Mouse (Mus musculus) neural tube, embryonic 14.5 days (tissue): ENCODE measurements at regions not wholly inside any gene's neighbourhood (a gene's known extent, or its start where the extent isn't known, plus 50 kb on each side); places are given as distances from the start of the nearest gene placed in this dataset.
A peak's percentile ranks its signal among the peaks of the same experiment; 100 is the strongest.

Experiments used
- ATAC-seq: fragments of 200-750 bp; cut with Nextera tagmentation; 2 replicates; pipeline ENCODE4 v1.8.0; 2017; ENCODE audit warnings: low read depth, mild to moderate bottlenecking, moderate TSS enrichment, moderate library complexity
- H3K27ac ChIP-seq: fragments of 300-500 bp; sonication (generic); 2 replicates; pipeline ENCODE4 v1.5.1; 2014; ENCODE audit warnings: low read depth, mild to moderate bottlenecking, control low read depth, low read length, moderate library complexity, mixed read lengths
- H3K27me3 ChIP-seq: fragments of 300-500 bp; sonication (generic); 2 replicates; pipeline ENCODE4 v1.6.1; 2014; ENCODE audit warnings: low read length; ENCODE audit not compliant: control insufficient read depth, insufficient read depth
- H3K36me3 ChIP-seq: fragments of 300-500 bp; sonication (generic); 2 replicates; pipeline ENCODE4 v1.6.1; 2014; ENCODE audit warnings: low read length, mixed read lengths; ENCODE audit not compliant: control insufficient read depth, insufficient read depth
- H3K4me1 ChIP-seq: fragments of 300-500 bp; sonication (generic); 2 replicates; pipeline ENCODE4 v1.6.1; 2014; ENCODE audit warnings: low read length; ENCODE audit not compliant: control insufficient read depth, insufficient read depth
- H3K4me2 ChIP-seq: fragments of 300-500 bp; sonication (generic); 2 replicates; pipeline ENCODE4 v1.6.1; 2014; ENCODE audit warnings: mild to moderate bottlenecking, low read depth, low read length, control low read depth
- H3K4me3 ChIP-seq: fragments of 300-500 bp; sonication (generic); 2 replicates; pipeline ENCODE4 v1.5.1; 2014; ENCODE audit warnings: low read depth, low read length, control low read depth, mixed read lengths
- H3K9ac ChIP-seq: fragments of 300-500 bp; sonication (generic); replicated peaks from 2 replicates; pipeline ENCODE4 v1.6.1; 2014; ENCODE audit warnings: low read depth, mild to moderate bottlenecking, control low read depth, low read length, mixed read lengths
- H3K9me3 ChIP-seq: fragments of 300-500 bp; sonication (generic); 2 replicates; pipeline ENCODE4 v1.6.1; 2016; ENCODE audit warnings: low read length; ENCODE audit not compliant: control insufficient read depth
- WGBS: fragments of 180-500 bp; shearing (Covaris S2); extraction: QIAGEN DNeasy Blood & Tissue Kit; methylation state at CpG from one replicate; pipeline ENCODE4 v1.1.7; 2014; 5-methylcytosine and 5-hydroxymethylcytosine counted together

DNA sequence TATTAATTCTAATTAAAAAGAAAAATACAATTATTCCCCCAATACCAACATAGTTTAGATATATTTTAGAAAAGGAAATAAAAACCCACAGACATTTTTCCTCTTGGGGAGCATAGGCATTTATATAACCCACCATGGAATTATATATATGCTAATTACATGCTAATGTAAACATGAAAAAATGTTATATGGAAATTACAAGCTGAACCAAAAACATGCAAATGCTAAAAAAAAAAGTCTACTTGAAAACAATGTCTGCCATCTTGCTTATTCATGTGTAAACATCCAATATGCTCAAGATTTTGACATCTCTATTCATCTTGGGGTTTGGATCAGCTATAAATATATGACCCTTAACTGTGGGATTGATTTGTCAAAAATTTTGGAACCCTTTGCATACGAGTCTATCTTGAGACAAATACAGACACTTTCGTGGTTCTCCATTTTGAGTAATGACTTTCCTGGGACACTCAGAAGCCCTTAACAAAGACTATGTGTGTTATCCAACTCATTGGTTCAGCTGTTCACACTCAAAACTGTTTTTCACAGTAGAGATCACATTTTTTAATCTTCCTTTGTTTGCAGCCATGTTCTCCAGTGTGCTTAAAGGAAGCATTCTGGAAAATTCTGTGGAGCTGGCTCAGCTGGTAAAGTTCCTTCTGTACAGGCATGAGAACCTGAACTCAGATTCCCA is 208.0 kb downstream of the Gm11361 start:
- Histone ChIP-seq H3K27me3 (no peaks in the 10 kb centered on the region), H3K9ac (no peak overlapping the region), H3K27ac (peak overlapping the region; percentile 40), H3K4me2 (no peak overlapping the region), H3K4me3 (no peak overlapping the region), H3K4me1 (no peaks in the 10 kb centered on the region), H3K36me3 (no peaks in the 10 kb centered on the region), H3K9me3 (no peaks in the 10 kb centered on the region)
- no peak for ATAC-seq
- WGBS, result 51% methylated on average over 2 of the region's 2 CpGs

DNA sequence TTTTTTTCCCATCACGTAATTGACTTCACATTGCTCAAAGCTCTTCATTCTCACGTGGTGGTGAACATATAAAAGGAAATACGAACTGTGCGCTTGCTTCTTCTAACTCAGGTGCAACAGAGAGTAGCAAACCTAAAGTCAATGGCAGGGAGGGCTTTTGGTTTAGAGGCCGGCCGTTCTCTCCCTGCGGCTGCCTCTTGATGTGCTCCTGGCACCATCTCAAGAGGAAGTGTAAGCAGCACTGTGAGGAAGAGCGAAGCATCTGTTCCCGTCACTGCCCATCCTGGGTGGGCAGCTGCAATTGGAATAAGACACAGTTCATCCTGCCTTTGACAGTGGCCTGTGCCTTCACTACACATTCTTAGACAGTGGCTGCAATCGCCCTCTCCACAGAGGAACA is 204.0 kb downstream of the Gm11361 start:
- Histone ChIP-seq H3K27me3 (no peaks in the 10 kb centered on the region), H3K4me2 (no peak overlapping the region), H3K9ac (no peak overlapping the region), H3K9me3 (no peaks in the 10 kb centered on the region), H3K4me3 (no peak overlapping the region), H3K36me3 (no peaks in the 10 kb centered on the region), H3K4me1 (no peaks in the 10 kb centered on the region), H3K27ac (no peak overlapping the region)
- no peak for ATAC-seq
- WGBS, result 85% methylated on average over 10 of the region's 10 CpGs

DNA sequence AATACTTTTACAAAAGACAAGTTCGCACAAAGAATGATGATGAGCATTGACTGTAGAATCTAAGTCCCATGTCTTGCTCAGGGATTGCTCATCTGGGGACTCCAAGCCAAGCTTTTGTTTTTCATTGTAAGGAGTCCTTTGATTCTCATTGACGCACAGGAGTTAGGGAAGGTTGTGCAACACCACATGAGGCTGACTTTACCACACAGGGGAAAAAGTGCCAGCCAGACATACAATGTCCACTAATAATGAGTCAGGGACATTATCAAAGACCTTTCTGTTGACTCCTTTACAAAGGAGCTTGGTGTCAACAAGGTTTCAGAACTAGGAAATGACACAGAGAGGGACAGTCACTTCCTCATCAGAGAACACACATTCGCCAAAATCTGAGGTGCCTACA is 200.1 kb downstream of the Gm11361 start:
- WGBS, result 90% methylated on average over 3 of the region's 3 CpGs
- H3K27ac ChIP-seq, result no peak overlapping the region
- no peak for ATAC-seq
- no peaks in the 10 kb centered on the region for H3K27me3 ChIP-seq
- no peaks in the 10 kb centered on the region for H3K9me3 ChIP-seq
- H3K4me2 ChIP-seq, result no peak overlapping the region
- H3K4me3 ChIP-seq, result no peak overlapping the region
- H3K4me1 ChIP-seq, result peaks cover 8% of the 10 kb centered on the region
- H3K36me3 ChIP-seq, result no peaks in the 10 kb centered on the region
- H3K9ac ChIP-seq, result no peak overlapping the region

DNA sequence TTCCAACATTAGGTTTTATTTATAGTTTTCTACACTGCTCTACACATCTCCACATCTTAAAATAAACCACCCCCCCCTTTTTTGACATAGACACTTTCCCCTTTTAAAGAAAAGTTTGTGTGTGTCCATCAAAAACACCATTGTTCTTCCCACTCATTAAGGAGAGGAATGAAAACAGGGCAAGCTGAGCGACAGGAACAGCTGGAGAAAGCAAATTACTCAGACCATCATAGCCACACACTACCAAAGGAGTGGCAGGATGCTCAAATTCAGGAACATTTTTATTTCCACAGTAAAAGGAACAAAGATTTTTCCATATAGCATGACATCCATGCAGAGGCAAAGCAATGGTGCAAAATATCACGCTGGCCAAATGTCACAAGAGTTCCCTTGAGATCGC is 198.6 kb downstream of the Gm11361 start:
- H3K4me2 ChIP-seq, result no peak overlapping the region
- no peaks in the 10 kb centered on the region for H3K27me3 ChIP-seq
- no peak overlapping the region for H3K9ac ChIP-seq
- H3K9me3 ChIP-seq, result no peaks in the 10 kb centered on the region
- no peak for ATAC-seq
- no peak overlapping the region for H3K27ac ChIP-seq
- 90% methylated on average over 3 of the region's 3 CpGs for WGBS
- H3K4me1 ChIP-seq, result peaks cover 12% of the 10 kb centered on the region
- H3K4me3 ChIP-seq, result no peak overlapping the region
- no peaks in the 10 kb centered on the region for H3K36me3 ChIP-seq

DNA sequence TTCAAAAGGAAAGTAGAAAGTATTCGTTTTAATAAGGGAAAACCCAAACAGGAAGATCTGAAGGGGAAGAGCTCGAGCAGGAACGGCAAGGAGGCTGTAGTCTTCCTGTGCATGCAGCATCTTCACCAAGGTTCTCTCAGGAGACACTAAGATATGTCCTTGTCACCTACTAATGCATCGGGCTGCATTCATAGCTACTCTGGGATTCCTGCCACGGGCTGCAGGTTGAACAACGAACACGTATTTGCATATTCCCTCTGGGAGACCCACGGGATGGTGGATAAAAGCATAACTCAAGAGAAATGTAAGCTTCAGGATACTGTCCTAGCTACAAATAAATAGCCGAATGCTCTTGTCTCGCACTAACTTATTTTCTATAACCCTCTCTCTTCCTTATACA is 197.7 kb downstream of the Gm11361 start:
- H3K4me2 ChIP-seq, result no peak overlapping the region
- ATAC-seq, result no peak
- no peaks in the 10 kb centered on the region for H3K9me3 ChIP-seq
- H3K4me1 ChIP-seq, result peaks cover 14% of the 10 kb centered on the region
- no peak overlapping the region for H3K9ac ChIP-seq
- no peak overlapping the region for H3K4me3 ChIP-seq
- no peak overlapping the region for H3K27ac ChIP-seq
- no peaks in the 10 kb centered on the region for H3K36me3 ChIP-seq
- no peaks in the 10 kb centered on the region for H3K27me3 ChIP-seq
- WGBS, result 57% methylated on average over 10 of the region's 10 CpGs

DNA sequence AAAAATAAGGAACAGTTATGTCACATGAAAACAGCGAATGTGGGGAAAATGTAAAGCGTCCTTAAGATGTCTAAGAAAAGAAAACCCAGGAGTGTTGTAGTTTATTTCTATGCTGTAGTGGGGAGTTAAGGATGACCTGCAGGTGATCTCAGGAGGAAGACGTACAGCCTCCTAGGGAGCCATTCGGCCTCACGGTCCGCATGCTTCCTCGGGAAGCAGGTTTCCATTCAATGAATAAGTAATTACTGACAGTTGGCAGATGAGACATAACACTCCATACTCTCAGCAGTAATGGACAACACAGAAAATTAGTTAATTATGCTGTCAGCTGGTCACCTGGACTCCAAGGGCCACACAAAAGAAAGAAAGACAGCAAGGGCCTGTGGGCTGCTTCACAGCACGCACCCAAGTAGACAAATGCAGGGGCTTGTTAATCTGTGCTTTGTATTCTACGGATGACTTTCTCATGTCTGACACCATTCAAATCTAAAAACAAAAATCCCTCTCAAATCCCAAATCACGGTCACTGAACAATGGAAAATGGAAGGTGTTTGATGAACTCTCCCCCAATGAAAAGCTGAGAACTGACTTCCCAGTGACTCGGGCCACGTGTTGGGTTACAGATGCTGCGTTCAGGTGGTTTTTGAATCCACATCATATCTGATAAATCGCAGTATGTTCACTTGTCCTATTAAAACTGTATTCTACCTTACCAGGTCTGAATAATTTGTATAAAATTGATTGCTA is 193.5 kb downstream of the Gm11361 start:
- peak; percentile 60 for ATAC-seq
- Histone ChIP-seq H3K4me2 (no peak overlapping the region), H3K4me1 (peaks cover 14% of the 10 kb centered on the region), H3K9ac (no peak overlapping the region), H3K27me3 (no peaks in the 10 kb centered on the region), H3K27ac (peak overlapping the region; percentile 44; the same call in 1 of the 2 replicates), H3K36me3 (no peaks in the 10 kb centered on the region), H3K4me3 (no peak overlapping the region), H3K9me3 (no peaks in the 10 kb centered on the region)
- WGBS, result 44% methylated on average over 14 of the region's 14 CpGs

DNA sequence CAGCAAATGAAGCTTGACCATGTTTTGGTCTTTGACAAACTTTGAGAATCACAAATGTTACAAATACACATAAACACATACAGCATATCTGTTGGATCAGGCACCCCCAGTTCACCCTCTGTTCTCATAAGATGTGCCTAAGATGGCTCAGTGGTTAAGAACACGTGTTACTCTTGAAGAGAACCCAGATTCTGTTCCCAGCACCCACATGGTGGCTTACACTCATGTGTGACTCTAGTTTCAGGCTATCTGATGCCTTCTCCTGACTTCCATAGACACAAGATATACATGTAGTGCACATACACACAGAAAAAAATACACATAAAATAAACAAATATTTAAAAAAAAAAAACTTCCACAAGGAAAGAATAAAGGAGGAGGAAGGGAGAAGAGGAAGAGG is 191.7 kb downstream of the Gm11361 start:
- no peak overlapping the region for H3K27ac ChIP-seq
- H3K36me3 ChIP-seq, result no peaks in the 10 kb centered on the region
- H3K4me2 ChIP-seq, result no peak overlapping the region
- no peak for ATAC-seq
- H3K4me1 ChIP-seq, result peaks cover 6% of the 10 kb centered on the region; the same call in 1 of the 2 replicates
- H3K4me3 ChIP-seq, result no peak overlapping the region
- WGBS, result 89% methylated on average over 1 of the region's 1 CpGs
- H3K9me3 ChIP-seq, result no peaks in the 10 kb centered on the region
- H3K27me3 ChIP-seq, result no peaks in the 10 kb centered on the region
- no peak overlapping the region for H3K9ac ChIP-seq

DNA sequence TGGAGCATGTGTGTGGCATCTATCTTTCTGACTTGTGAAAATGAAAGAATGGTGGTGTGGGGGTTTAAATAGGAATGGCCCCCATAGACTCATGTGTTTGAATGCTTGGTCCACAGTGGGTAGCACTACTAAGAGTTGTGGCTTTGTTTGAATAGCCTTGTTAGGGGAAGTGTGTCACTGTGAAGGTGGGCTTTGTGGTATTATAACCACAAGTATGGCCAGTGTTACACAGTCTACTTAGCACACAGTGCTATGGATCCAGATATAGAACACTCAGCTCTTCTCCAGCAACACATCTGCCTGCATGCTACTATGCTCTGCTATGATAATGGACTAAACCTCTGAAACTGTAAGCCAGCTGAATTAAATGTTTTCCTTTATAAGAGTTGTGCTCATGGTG is 184.9 kb downstream of the Gm11361 start:
- Histone ChIP-seq H3K27ac (no peak overlapping the region), H3K4me3 (no peak overlapping the region), H3K9ac (no peak overlapping the region), H3K36me3 (no peaks in the 10 kb centered on the region), H3K9me3 (no peaks in the 10 kb centered on the region), H3K4me2 (no peak overlapping the region), H3K4me1 (no peaks in the 10 kb centered on the region), H3K27me3 (no peaks in the 10 kb centered on the region)
- no peak for ATAC-seq

DNA sequence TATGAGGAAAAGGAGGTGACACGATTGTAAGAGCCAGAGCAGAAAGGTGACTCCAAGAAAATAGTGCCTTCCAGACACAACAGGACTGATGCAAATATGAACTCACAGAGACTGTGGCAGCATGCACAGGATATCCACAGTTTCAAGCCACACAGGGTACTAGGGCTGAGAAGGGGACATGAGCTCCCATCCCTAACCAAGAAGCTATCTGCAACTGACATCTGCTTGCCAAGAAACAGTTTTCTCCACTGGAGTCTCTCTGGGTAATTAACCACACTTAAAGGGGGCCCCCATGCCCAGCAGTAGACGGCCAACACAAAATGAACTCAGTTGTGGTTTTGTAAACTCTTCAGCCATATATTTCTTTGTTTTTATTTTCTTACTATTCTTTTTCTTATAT is 176.1 kb downstream of the Gm11361 start:
- no peaks in the 10 kb centered on the region for H3K4me1 ChIP-seq
- H3K4me2 ChIP-seq, result no peak overlapping the region
- H3K9me3 ChIP-seq, result no peaks in the 10 kb centered on the region
- H3K27me3 ChIP-seq, result no peaks in the 10 kb centered on the region
- H3K36me3 ChIP-seq, result no peaks in the 10 kb centered on the region
- no peak overlapping the region for H3K27ac ChIP-seq
- no peak overlapping the region for H3K4me3 ChIP-seq
- 59% methylated on average over 2 of the region's 2 CpGs for WGBS
- no peak for ATAC-seq
- H3K9ac ChIP-seq, result no peak overlapping the region
